Mouse (Mus musculus) telencephalon, adult 2 months (tissue): ENCODE measurements around the gene Tdrd5.
"Not testable (repeated sequence)": the region's sequence is repeated elsewhere in the genome, so short reads cannot be mapped to it uniquely, and the experiment has no call there.

Experiments
- DNase-seq: peaks from one replicate; pipeline ENCODE4 v3.0.0-alpha.2; 2011; ENCODE audit warnings: low read depth, low spot score

Tdrd5 gene

GRCm38 (mm10) chr1:156254866-156255265 is 48.6 kb downstream of the Tdrd5 start:
- no peak for DNase-seq

DNA sequence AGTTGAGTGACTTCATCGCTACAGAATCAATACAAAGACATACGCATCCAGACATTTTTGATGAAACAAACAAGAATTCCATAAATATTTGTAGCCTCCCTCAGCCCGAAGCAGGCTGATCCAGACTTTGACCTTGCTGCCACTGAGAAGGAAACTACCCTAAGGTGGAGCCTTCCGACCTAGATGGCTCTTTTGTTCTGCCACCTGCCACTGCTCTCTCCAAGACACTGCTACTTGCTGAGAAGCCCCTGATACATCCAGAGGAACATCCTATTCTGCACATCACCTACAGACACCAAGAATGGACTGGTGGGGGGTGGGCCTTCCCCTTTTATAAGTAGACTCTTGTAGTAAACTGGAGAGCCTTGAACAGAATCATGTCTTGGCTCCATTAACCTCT is 52.4 kb downstream of the Tdrd5 start:
- not testable (repeated sequence) for DNase-seq

DNA sequence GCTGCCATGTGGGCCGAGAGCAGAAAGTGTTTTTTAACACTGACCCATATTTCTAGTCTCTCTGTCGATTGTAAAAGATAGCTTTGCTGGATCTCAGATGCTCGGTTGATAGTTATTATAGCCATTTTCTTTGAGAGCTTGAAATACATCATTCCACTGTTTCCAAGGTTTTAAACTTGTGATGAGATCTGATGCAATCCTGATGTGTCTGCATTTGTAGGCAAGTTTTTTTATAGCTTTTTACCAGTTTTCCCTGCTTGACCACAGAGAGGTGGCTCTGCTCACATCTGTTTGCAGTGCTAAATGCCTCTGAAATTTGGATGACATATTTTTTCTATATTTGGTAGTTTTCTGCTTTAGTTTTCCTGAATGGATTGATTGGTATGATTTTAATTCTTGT is 55.6 kb downstream of the Tdrd5 start:
- no peak for DNase-seq

- DNase-seq: no peak
Observed at GRCm38 (mm10) chr1:156241713-156242348, 61.6 kb downstream of the Tdrd5 start.

GRCm38 (mm10) chr1:156241035-156241434 is 62.4 kb downstream of the Tdrd5 start:
- DNase-seq: no peak

DNA sequence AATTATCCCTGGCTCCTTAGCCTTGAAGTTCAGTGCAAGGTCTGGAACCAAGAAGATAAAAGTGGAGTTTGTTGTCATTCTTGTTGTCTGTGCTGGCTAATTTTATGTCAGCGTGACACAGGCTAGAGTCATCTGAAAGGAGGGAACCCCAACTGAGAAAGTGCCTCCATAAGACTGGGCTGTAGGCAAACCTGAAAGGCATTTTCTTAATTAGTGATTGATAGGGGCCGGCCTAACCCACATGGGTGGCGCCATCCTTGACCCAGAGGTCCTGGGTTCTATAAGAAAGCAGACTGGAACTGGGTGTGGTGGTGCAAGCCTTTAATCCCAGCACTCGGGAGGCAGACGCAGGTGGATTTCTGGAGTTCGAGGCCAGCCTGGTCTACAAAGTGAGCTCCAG is 72.3 kb downstream of the Tdrd5 start:
- DNase-seq: no peak

DNA sequence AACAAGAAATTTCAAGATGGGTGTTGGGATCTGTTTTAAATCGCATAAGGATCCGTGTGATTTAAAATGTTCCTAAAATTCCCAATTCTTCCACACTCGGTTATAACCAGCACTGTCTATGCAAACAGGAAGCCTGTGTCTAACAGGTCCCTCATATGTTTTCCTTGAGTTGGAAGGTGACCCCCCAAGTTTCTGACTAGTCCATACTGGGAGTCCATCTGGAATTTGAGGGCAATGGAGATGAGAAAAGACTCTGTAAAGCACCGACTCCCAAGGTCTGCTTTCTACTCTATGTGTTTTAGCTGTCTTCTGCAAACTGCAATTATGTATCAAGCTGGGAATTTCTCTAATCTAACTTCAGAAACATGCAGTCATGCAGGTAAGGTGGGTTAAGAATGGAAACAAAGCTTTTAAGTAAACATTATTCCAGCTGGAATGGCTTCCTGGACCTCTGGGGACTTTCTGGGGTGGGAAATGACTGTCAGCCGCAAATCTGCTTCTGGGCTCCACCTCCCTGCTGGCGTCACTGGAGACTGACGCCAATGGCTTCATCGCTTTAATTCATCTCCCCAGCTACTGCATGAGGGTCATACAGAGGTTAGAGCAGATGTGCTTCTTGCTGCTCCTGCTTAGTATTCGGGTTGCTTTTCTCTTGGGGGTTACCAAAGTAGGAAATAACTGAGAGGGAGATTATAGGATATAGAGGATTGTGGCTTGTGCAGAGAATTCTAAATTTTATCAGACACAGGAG is 73.0 kb downstream of the Tdrd5 start:
- DNase-seq: no peak

- no peak for DNase-seq
Observed at GRCm38 (mm10) chr1:156229448-156229847, 74.0 kb downstream of the Tdrd5 start.

- DNase-seq: no peak
Observed at GRCm38 (mm10) chr1:156228728-156229127, 74.7 kb downstream of the Tdrd5 start.

DNA sequence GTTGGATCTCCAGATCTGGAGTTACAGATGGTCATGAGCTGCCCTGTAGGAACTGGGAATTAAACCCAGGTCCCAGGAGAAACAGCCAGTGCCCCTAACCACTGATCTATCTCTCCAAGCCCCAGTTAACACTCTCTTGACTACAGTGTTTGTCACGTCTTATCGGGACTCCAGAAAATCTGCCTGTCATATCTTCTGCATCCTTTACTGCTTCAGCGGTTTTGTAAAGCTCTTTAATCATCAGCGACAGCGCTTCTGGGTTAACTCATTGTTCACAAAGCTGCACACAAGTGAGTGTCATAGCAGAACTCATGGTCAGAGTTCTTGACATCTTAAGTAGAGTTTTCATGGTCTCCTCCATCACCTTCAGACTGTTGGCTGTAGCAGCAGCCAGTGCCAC is 76.6 kb downstream of the Tdrd5 start:
- DNase-seq: no peak

- no peak for DNase-seq
Observed at GRCm38 (mm10) chr1:156222205-156223000, 81.1 kb downstream of the Tdrd5 start.

- DNase-seq: no peak
Observed at GRCm38 (mm10) chr1:156221327-156221726, 82.1 kb downstream of the Tdrd5 start.

DNA sequence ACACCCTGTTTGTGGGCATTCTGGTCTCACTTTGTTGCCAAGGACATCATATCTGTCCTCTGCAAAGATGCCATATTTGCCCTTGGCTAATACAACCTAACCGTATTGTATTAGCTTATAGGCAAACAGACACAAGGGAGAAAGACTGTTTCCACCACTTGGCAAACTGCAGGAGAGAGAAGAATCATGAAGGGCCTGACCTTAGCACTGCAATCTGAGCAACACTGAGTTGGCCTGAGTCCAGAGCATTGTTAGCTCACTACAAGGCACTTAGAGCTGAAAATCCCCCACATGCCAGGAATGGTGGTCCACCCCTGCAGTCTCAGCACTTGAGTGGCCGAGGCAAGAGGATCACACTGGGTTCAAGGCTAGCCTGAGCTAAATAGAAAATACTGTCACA is 84.9 kb downstream of the Tdrd5 start:
- DNase-seq: no peak

GRCm38 (mm10) chr1:156217941-156218340 is 85.5 kb downstream of the Tdrd5 start:
- no peak for DNase-seq

- DNase-seq: no peak
Observed at GRCm38 (mm10) chr1:156217393-156217792, 86.1 kb downstream of the Tdrd5 start.

GRCm38 (mm10) chr1:156216249-156216648 is 87.2 kb downstream of the Tdrd5 start:
- DNase-seq: no peak

DNA sequence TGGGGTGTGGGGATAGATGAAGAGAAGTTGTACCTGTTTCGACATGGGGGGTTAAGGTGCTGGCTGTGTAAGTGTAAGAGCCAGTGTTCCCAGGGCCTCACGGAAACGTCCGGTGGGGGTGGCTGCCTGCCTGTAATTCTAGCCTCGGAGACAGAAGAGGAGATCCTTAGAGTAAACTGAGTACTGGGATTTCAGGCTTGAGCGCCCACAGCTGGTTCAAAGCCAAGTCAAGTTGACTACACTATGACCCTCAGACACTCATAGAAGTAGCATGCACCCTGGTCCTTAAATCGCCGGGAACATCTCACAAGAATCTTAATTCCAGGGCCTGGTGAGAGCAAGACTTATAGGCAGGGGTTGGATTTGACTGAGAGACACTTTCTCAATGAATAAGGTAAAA is 88.8 kb downstream of the Tdrd5 start:
- no peak for DNase-seq

DNA sequence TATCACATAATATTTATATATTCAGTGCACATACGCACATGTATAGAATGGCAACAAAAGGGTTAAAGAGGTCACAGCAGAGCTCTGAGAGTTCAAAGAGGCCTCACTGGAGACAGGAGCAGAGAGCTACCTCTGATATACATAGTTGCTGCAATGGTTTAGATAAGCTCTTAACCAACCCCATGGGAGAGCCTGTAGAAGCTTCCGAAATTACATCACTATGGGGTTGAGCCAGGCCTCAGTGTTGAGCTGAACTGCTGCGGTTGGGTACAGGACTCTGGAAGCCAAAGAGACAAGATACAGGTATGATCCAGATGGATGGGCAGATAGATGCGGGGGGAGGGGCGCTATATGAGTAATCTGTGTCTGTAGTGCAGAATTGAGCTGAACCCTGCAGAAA is 90.5 kb downstream of the Tdrd5 start:
- no peak for DNase-seq

DNA sequence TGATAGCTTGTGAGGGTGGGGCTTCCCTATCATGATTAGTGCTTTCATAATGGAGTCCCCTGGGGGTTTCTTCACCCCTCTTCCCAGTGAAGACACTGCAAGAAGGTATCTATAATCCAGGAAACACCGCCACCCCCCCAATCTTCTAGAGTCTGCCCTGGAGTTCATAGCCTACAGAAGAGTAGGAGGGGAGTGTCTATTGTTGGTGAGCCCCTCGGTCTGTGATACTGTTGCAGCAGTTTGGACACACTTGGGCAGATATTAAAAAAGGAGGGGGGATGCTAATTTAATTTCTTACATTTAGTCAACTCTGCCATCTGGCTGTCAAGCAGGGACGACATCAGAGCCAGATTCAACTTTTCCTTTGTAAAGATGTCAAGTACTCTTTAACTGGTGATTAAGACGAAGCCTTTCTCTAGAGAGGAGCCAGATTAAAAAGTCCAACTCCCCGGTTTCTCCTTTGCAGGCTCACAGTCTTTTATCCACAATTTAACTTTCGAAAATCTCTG is 91.6 kb downstream of the Tdrd5 start:
- DNase-seq: no peak
